ENCODE assay signal across 29 mouse cellular contexts in genomic region chr9:22041832-22042231, GRCm38 (mm10). TPM values are rescaled to one million over a fixed set of nuclear protein-coding genes. Genes with fewer than 3 reads are reported as not detected.
DNase-seq lines count a peak whose midpoint lies in the region; ATAC-seq and TF ChIP-seq lines count a peak whose summit lies in the region.
"Had no signal": no experiment of that assay in that cellular context is flagged by ENCODE, and none has a peak within 500 bp of the region (broad histone marks: within the 10 kb centered on the region; RNA-seq: fewer than 3 reads in every experiment).

No protein-coding gene starts in this region.

- peaks cover 2% of the 10 kb centered on the region; the same call in 1 of the 2 replicates for H3K36me3 ChIP-seq in forebrain, embryonic 11.5 days (ENCODE audit: control insufficient read depth, insufficient read depth, low read length)
- no peaks in the 10 kb centered on the region for H3K36me3 ChIP-seq in forebrain, embryonic 16.5 days (ENCODE audit: control insufficient read depth, insufficient read depth)
- no peaks in the 10 kb centered on the region for H3K36me3 ChIP-seq in heart, embryonic 11.5 days (ENCODE audit: control insufficient read depth, insufficient read depth, low read length)
- H3K36me3 ChIP-seq: G1E had no signal

- ATAC-seq in forebrain, embryonic 11.5 days (replicated peaks; ENCODE audit: low FRiP score): no peak
- ATAC-seq in forebrain, embryonic 16.5 days: no peak
- no peak for ATAC-seq in heart, embryonic 11.5 days (replicated peaks; ENCODE audit: insufficient number of reproducible peaks, low FRiP score, low TSS enrichment)
- ATAC-seq: activated CD4-positive, CD25-positive, alpha-beta regulatory T cell, adult 4 months; CD4-positive, CD25-positive, alpha-beta regulatory T cell, adult 4 months; Patski had no signal

- H3K9me3 ChIP-seq in forebrain, embryonic 11.5 days (ENCODE audit: control insufficient read depth, low read length): no peaks in the 10 kb centered on the region
- H3K9me3 ChIP-seq in forebrain, embryonic 16.5 days (ENCODE audit: control insufficient read depth, low read length): no peaks in the 10 kb centered on the region
- H3K9me3 ChIP-seq in heart, embryonic 11.5 days (replicated peaks; ENCODE audit: control insufficient read depth, low read length): no peaks in the 10 kb centered on the region

- no peaks in the 10 kb centered on the region for H3K4me1 ChIP-seq in forebrain, embryonic 11.5 days (replicated peaks; ENCODE audit: control insufficient read depth, insufficient read depth, low read length)
- peaks cover 2% of the 10 kb centered on the region; the same call in 1 of the 2 replicates for H3K4me1 ChIP-seq in forebrain, embryonic 16.5 days (replicated peaks; ENCODE audit: control insufficient read depth, insufficient read depth, low read length)
- H3K4me1 ChIP-seq in olfactory bulb, adult 2 months (ENCODE audit: control insufficient read depth, insufficient read depth, low read length): peaks cover 19% of the 10 kb centered on the region
- no peaks in the 10 kb centered on the region for H3K4me1 ChIP-seq in heart, embryonic 11.5 days (ENCODE audit: control insufficient read depth, insufficient read depth, low read length)

- H3K9ac ChIP-seq in forebrain, embryonic 11.5 days (ENCODE audit: low read length): no peak overlapping the region
- H3K9ac ChIP-seq in forebrain, embryonic 16.5 days (replicated peaks; ENCODE audit: low read depth, low read length): no peak overlapping the region
- H3K9ac ChIP-seq in heart, embryonic 11.5 days (ENCODE audit: low read depth, low read length): no peak overlapping the region

- H3K27me3 ChIP-seq in forebrain, embryonic 11.5 days (ENCODE audit: control insufficient read depth, insufficient read depth, low read length): no peaks in the 10 kb centered on the region
- no peaks in the 10 kb centered on the region for H3K27me3 ChIP-seq in forebrain, embryonic 16.5 days (replicated peaks; ENCODE audit: control insufficient read depth, insufficient read depth, low read length)
- H3K27me3 ChIP-seq in heart, embryonic 11.5 days (ENCODE audit: control insufficient read depth, insufficient read depth, low read length): no peaks in the 10 kb centered on the region

- TF ChIP-seq CTCF in olfactory bulb, adult 2 months (IDR thresholded peaks at IDR 0.05; ENCODE audit: insufficient read depth, low read depth, low read length): no peak

- TF ChIP-seq POLR2A in olfactory bulb, adult 2 months (IDR thresholded peaks at IDR 0.05; ENCODE audit: insufficient read depth, low read depth, low read length): no peak

- 76% methylated on average over 2 of the region's 2 CpGs for WGBS in forebrain, embryonic 11.5 days
- 70% methylated on average over 2 of the region's 2 CpGs for WGBS in forebrain, embryonic 16.5 days
- 46% methylated on average over 2 of the region's 2 CpGs for WGBS in olfactory bulb, adult 2 months
- WGBS in heart, embryonic 11.5 days (ENCODE audit: insufficient replicate concordance): 54% methylated on average over 2 of the region's 2 CpGs

- no peak overlapping the region for H3K4me3 ChIP-seq in forebrain, embryonic 11.5 days (ENCODE audit: low read depth, low read length)
- no peak overlapping the region for H3K4me3 ChIP-seq in forebrain, embryonic 16.5 days (replicated peaks; ENCODE audit: low read length)
- H3K4me3 ChIP-seq in olfactory bulb, adult 2 months (ENCODE audit: insufficient read depth, low read depth, low read length): no peak overlapping the region
- no peak overlapping the region for H3K4me3 ChIP-seq in heart, embryonic 11.5 days (ENCODE audit: low read depth, low read length)

- no peak overlapping the region for H3K4me2 ChIP-seq in forebrain, embryonic 11.5 days (ENCODE audit: low read depth, low read length, severe bottlenecking)
- no peak overlapping the region for H3K4me2 ChIP-seq in forebrain, embryonic 16.5 days (ENCODE audit: low read length)
- no peak overlapping the region for H3K4me2 ChIP-seq in heart, embryonic 11.5 days

- H3K27ac ChIP-seq in forebrain, embryonic 11.5 days (ENCODE audit: low read depth, low read length): no peak overlapping the region
- no peak overlapping the region for H3K27ac ChIP-seq in forebrain, embryonic 16.5 days (ENCODE audit: low read length)
- H3K27ac ChIP-seq in olfactory bulb, adult 2 months (ENCODE audit: insufficient read depth, low read depth, low read length): peak overlapping the region; percentile 69
- no peak overlapping the region for H3K27ac ChIP-seq in heart, embryonic 11.5 days (ENCODE audit: low read depth, low read length)

- peak; percentile 35 for DNase-seq in forebrain, embryonic 11.5 days (ENCODE audit: low spot score)
- DNase-seq in ES-CJ7 (ENCODE audit: low read depth, low spot score) (peak; percentile 65), R1 (ENCODE audit: low read depth, low spot score) (peak; percentile 52)
- no peak for DNase-seq in spleen, postnatal 4 days (ENCODE audit: low spot score in 2 of 2)
- no peak for DNase-seq in left cerebral cortex, adult 18-20 months (ENCODE audit: low spot score in 2 of 2)
- DNase-seq: adrenal gland, adult 2 months; adrenal gland, adult 8-10 months; adrenal gland, postnatal 10 days; adrenal gland, postnatal 14 days; adrenal gland, postnatal 25 days; adrenal gland, postnatal 36 days; B cell, adult 2 months; cerebellum, adult 11 months; cerebellum, adult 11-12 months; cerebellum, adult 18-20 months; cerebellum, adult 2 months had no signal

RNA-seq across cellular contexts. Expression of gene Elavl3, which starts 10.0 kb away (rescaled TPM):
- 53.5 and 60.0 TPM in 2 replicates for polyA plus RNA-seq in forebrain, embryonic 11.5 days (2014; fragmentation: Nextera tagmentation; extraction: Ambion mirVana)
- 77.6 and 101 TPM in 2 replicates for polyA plus RNA-seq in forebrain, embryonic 16.5 days (2015; fragmentation: Nextera tagmentation; extraction: Ambion mirVana)
- not detected in 2 replicates for polyA plus RNA-seq in olfactory bulb, adult 2 months (2012; ENCODE audit: insufficient read depth, insufficient read length, low replicate concordance, missing spikeins)
- 100 to 1,000 TPM; 144 TPM for total RNA-seq in left cerebral cortex, adult 18-20 months (2021)
- 0.27 and 0.37 TPM in 2 replicates for polyA plus RNA-seq in heart, embryonic 11.5 days (2014; fragmentation: Nextera tagmentation; extraction: Ambion mirVana)
- polyA plus RNA-seq: activated CD4-positive, CD25-positive, alpha-beta regulatory T cell, adult 4 months had no signal

RNA-seq across cellular contexts. Expression of gene Gm49318, which starts 29.2 kb away (rescaled TPM):
- not detected in 2 replicates for polyA plus RNA-seq in forebrain, embryonic 11.5 days (2014; fragmentation: Nextera tagmentation; extraction: Ambion mirVana)
- polyA plus RNA-seq in forebrain, embryonic 16.5 days (2015; fragmentation: Nextera tagmentation; extraction: Ambion mirVana): not detected in 2 replicates
- not detected in 2 replicates for polyA plus RNA-seq in olfactory bulb, adult 2 months (2012; ENCODE audit: insufficient read depth, insufficient read length, low replicate concordance, missing spikeins)
- 1 to 10 TPM; 1.4 to 3.8 TPM for total RNA-seq in left cerebral cortex, adult 18-20 months (2021)
- polyA plus RNA-seq in heart, embryonic 11.5 days (2014; fragmentation: Nextera tagmentation; extraction: Ambion mirVana): not detected in 2 replicates
- total RNA-seq: adrenal gland, adult 2 months; adrenal gland, postnatal 10 days; adrenal gland, postnatal 14 days; adrenal gland, postnatal 25 days; adrenal gland, postnatal 4 days; CH12.LX; ES-E14; G1E; MEL had no signal
- polyA plus RNA-seq: activated CD4-positive, CD25-positive, alpha-beta regulatory T cell, adult 4 months; adrenal gland, adult 2 months; brain, embryonic 14.5 days; C2C12; CD4-positive, CD25-positive, alpha-beta regulatory T cell, adult 4 months; cerebellum, adult 2 months; G1E; Patski had no signal

RNA-seq across cellular contexts. Expression of gene Zfp653, which starts 29.3 kb away (rescaled TPM):
- polyA plus RNA-seq in forebrain, embryonic 11.5 days (2014; fragmentation: Nextera tagmentation; extraction: Ambion mirVana): 10.9 and 11.8 TPM in 2 replicates
- polyA plus RNA-seq in forebrain, embryonic 16.5 days (2015; fragmentation: Nextera tagmentation; extraction: Ambion mirVana): 20.7 and 22.4 TPM in 2 replicates
- polyA plus RNA-seq in olfactory bulb, adult 2 months (2012; ENCODE audit: insufficient read depth, insufficient read length, low replicate concordance, missing spikeins): not detected in 2 replicates
- total RNA-seq in left cerebral cortex, adult 18-20 months (2021): 10 to 100 TPM; 19.8 to 21.1 TPM
- polyA plus RNA-seq in heart, embryonic 11.5 days (2014; fragmentation: Nextera tagmentation; extraction: Ambion mirVana): 5.5 and 6.7 TPM in 2 replicates

RNA-seq across cellular contexts. Expression of gene Prkcsh, which starts 39.2 kb away (rescaled TPM):
- 86.9 and 94.3 TPM in 2 replicates for polyA plus RNA-seq in forebrain, embryonic 11.5 days (2014; fragmentation: Nextera tagmentation; extraction: Ambion mirVana)
- 90.0 and 93.9 TPM in 2 replicates for polyA plus RNA-seq in forebrain, embryonic 16.5 days (2015; fragmentation: Nextera tagmentation; extraction: Ambion mirVana)
- not detected in 2 replicates for polyA plus RNA-seq in olfactory bulb, adult 2 months (2012; ENCODE audit: insufficient read depth, insufficient read length, low replicate concordance, missing spikeins)
- total RNA-seq in left cerebral cortex, adult 18-20 months (2021): 10 to 100 TPM; 91.4 to 95.1 TPM
- 72.2 and 77.8 TPM in 2 replicates for polyA plus RNA-seq in heart, embryonic 11.5 days (2014; fragmentation: Nextera tagmentation; extraction: Ambion mirVana)

RNA-seq across cellular contexts. Expression of gene Ccdc151, which starts 39.4 kb away (rescaled TPM):
- polyA plus RNA-seq in forebrain, embryonic 11.5 days (2014; fragmentation: Nextera tagmentation; extraction: Ambion mirVana): 4.2 and 6.9 TPM in 2 replicates
- 3.6 and 5.2 TPM in 2 replicates for polyA plus RNA-seq in forebrain, embryonic 16.5 days (2015; fragmentation: Nextera tagmentation; extraction: Ambion mirVana)
- not detected in 2 replicates for polyA plus RNA-seq in olfactory bulb, adult 2 months (2012; ENCODE audit: insufficient read depth, insufficient read length, low replicate concordance, missing spikeins)
- total RNA-seq in left cerebral cortex, adult 18-20 months (2021): 1 to 10 TPM; 8.1 TPM
- polyA plus RNA-seq in heart, embryonic 11.5 days (2014; fragmentation: Nextera tagmentation; extraction: Ambion mirVana): not detected in 2 replicates
- polyA plus RNA-seq: activated CD4-positive, CD25-positive, alpha-beta regulatory T cell, adult 4 months; CD4-positive, CD25-positive, alpha-beta regulatory T cell, adult 4 months had no signal

Comparison
In these comparisons a context has a peak if more than half of its experiments do, and no peak if none do; other contexts are left out.
1. DNase-seq: peak in forebrain, embryonic 11.5 days (single experiment), ES-CJ7 (single experiment) and R1 (single experiment); none in spleen, postnatal 4 days (0 of 2) and left cerebral cortex, adult 18-20 months (0 of 2).
2. RNA of gene Elavl3, which starts 10.0 kb away (polyA plus RNA-seq): 77.6 to 101 TPM in forebrain, embryonic 16.5 days, 53.5 to 60.0 TPM in forebrain, embryonic 11.5 days and not detected in olfactory bulb, adult 2 months; 0.27 to 0.37 TPM in heart, embryonic 11.5 days; every median in the first group is over 10 times any median in the second.